Mouse (Mus musculus) megakaryocyte progenitor cell, adult 5-6 weeks (primary cell): ENCODE measurements at regions not wholly inside any gene's neighbourhood (a gene's known extent, or its start where the extent isn't known, plus 50 kb on each side); places are given as distances from the start of the nearest gene placed in this dataset.

ENCODE experiments used
- ATAC-seq: replicated peaks from 2 replicates; pipeline ENCODE4 v1.8.0; 2016; ENCODE audit warnings: mild to moderate bottlenecking, moderate TSS enrichment, inconsistent platforms; ENCODE audit not compliant: poor library complexity

DNA sequence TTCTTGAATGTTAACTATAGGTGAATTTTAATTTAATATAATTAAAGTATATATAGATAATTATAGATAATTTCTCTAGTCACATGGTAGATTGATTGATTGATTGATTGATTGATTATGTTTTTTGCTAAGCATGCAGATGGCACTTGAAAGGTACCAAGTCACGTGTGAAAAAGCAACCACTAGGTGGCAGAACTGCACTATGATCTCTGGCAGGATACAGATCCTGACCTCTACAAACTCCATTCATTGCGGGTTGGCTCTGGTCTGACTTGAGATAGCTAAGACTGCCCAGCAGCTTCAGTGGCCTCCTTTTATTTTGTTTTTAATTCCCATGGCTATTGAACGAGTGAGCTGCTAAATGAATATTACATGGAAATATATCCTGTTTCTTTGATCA is 229.7 kb upstream of the Grm3 start:
- ATAC-seq = peak; percentile 70

DNA sequence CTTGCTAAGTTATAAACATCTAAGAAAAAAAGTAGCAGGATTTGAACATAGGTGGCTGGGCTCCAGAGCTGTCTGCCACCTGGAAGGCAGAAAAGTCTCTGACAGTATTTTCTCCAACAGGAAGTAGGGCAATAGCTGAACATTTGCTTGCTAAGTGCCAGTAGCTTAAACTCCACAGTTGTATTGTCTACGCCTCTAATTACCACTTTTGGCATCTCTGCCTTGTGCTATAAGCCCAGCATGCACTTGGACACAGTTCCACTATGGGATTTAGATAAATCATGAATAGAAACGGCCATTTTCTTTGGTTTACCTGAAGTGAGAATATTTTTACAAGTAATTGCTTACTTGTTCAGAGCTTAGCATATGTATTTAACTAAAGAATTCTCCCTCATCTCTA is 213.8 kb upstream of the Grm3 start:
- no peak for ATAC-seq

DNA sequence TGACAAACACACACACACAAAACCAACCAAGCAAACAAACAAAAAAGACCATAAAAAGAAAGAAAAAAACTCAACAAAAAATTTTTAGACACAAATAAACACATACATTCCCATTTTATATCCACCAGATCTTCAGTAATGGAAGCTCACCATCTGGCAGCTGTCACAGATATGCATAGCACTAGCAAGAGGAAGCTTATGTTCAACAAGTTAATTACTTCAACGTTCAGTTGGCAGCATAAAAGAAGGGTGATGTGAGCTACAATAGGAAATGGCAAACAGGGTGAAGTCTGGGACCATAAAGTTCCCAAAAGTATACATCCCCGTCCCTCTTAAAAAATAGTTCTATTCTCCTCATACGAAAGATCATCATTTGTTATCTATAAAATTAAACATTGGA is 188.0 kb upstream of the Grm3 start:
- ATAC-seq = no peak

DNA sequence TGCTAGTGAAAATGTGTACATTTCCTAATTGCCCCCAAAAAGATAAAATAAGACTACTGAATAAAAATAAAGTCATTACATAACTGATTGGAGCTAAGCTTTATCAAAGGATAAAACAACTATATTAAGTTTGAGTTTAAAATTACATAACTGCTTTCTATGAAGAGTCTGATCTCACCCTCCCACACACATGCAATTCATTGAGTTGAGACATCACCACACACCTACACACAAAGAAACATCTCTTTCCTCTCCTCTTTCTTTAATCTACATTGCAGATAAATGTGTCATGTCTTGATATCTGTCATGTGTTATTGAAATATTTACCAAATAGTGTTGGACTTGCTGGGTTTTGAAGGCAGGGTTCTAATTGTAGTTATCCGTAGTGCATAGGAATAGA is 186.8 kb upstream of the Grm3 start:
- ATAC-seq = no peak

DNA sequence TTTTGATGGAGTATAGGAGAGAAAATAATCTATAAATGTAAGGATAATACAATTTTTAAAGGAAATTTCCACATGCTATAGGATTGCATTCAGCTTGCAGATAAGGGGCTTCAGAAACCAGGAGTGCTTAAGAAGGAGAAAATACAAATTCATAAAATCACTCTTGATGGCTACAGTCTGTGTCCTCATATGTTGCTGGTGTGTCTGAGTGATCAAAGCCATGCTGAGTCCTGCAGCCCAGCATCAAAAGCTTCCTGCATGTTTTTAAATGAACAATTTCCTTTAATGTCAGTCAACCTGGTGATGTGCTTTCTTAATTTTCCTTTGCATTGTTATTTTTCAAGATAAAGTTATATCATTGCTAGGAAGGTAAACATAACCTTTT is 186.1 kb upstream of the Grm3 start:
- ATAC-seq = no peak

DNA sequence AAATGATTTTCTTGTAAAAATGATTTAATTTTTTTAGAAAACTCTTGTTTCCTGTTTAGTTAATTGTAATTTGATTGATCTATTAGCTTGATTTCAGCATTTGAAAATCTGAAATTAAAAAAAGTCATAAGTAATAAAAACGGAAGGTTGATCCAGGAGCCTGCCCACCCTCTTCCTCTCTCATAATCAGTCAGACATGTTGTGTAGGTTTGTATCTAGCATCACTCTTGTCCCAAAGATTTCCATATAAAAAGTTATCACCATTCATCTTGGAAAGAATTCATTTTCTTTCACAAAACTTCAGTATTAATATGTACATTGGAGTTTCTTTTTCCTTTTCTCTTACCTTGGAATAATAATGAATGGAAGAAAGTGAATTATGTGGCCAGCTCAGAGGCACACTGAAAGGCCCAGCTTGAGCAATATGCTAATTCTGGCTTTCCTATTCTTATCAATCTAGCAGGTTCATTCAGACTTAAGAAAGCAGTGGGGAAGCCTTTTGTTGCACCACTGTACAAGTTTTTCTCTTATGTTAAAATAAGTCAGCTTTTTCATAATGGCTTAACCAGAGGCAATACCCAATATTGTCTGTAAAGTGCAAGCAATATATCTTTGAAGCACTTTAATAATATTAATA is 185.6 kb upstream of the Grm3 start:
- ATAC-seq = no peak

DNA sequence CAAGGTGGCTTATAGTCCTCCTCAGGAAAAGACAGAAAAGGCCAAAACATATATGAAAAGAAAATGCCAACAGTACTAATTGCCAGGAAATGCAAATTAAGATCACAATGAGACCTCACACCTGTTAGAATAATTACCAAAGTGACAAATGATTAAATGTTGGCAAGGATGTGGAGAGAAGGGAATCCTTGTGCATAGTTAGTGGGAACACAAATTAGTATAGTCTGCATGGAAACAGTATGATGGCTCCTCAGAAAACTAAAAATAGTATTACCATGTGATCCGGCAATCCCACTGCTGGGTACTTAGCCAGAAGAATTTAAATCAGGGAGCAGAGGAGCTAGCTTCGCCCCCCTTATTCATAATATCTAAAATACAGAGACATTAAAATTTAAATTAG is 170.3 kb upstream of the Grm3 start:
- ATAC-seq = no peak

DNA sequence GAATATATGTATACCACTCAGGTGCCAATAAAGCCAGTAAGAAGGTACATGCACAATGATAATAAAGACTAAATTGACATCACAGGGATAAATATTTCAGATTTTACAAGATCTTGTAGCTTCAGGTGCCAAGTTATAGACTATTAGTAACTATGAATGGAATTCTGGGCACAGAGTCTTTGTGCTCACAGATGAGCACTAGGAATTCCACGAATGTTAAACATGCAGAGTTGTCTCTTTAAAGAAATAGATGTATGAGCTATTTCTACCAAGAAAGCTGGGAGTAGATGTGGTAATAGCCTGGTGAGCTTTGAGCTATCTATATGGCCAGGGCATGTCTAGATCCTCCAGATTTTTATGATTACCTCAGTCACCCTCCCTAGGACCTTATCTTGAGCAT is 153.1 kb upstream of the Grm3 start:
- ATAC-seq = no peak

DNA sequence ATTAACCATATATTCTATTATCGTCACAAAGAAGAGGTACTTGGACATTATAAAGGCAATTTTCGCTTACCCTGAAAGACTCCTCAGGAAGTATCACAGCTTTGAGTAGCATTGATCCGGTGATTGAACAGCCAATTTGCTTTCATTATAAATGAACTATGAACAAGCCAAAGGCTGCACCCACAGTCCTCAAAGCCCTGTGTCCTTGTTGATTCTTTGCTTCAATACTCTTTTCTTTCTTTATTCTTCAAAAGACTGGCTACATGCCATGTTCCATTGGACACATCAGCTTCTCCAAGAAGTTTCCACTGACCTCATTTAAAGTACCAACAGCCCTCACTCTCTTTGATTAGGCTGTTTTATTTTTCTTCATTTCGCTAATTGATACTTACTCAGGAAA is 144.1 kb upstream of the Grm3 start:
- no peak for ATAC-seq

DNA sequence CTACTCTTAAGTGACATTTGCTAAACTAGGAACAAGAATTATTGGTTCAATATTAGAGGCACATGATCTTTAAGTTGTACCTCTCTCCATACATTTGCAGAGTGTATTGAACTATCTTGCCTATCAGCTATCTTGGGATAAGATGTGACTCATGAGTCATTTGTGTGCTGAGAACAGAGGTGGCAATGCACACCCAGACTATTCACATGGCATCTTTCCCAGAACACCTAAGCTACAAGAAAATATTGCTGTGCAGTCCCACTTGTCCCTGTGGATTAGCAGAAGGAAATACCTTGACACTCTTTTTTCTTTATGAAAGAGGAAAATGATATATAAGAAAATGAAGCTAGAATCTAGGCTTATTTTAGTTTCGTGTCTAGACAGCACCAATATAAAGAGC is 104.8 kb upstream of the Grm3 start:
- no peak for ATAC-seq

DNA sequence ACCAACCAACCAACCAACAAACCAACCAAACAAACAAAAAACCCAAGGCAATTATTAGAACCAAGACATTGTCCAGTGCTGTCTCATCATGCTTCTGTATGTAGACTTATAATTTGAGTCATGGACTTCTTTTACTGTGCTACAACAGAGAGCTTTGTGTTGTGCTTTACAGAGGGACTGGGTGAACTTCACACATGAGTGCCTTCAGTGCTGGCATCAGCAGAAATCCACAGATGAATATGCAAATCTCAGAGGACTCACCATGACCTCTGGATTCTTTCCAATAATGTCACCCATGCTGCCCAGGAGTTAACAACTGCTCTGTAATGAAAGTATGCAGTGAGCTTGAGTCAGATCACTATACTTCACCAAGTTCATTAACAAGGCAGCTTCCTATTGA is 76.7 kb upstream of the Grm3 start:
- ATAC-seq = no peak

DNA sequence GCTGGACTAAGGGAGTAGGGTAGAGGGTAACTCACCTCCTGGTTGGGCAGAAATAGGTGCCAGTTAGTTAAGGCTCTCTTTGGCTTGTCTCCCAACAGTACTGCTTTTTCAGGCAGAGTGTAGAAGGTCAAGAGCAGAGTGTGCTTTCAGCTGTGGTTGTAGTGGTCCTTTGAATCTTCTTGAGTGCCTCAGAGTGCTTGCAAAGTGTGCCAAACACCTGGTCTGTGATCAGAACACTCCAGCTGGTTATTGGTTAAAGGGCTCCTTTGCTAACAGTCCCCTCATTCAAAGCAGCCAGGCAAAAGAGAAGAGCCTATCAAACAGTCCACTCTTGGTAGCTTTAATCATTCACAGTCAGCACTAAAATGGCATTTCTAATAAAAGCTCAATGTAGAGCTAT is 56.1 kb upstream of the Grm3 start:
- no peak for ATAC-seq
